Mouse (Mus musculus): ENCODE measurements at regions not wholly inside any gene's neighbourhood (a gene's known extent, or its start where the extent isn't known, plus 50 kb on each side); places are given as distances from the start of the nearest gene placed in this dataset.

DNA sequence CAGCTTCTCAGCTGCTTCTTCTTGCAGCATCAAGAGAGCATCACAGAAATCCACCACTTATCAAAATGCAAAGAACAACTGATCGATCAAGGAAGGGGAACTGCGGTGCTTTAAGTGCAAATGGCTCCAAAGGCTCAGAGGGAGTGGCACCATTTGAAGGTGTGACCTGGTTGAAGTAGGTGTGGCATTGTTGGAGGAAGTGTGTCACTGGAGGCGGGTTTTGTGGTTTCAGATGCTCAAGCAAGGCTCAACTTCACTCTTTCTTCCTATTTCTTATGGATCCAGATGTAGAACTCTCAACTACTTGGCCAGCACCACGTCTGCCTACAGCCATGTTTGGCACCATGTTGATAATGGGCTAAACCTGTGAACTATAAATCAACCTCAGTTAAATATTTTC is 334.5 kb downstream of the Lpin1 start:
- no peak for TF ChIP-seq CTCF (IDR thresholded peaks at IDR 0.05; ENCODE audit: control insufficient read depth, insufficient read depth, low read length)
- TF ChIP-seq POLR2A (IDR thresholded peaks at IDR 0.05; ENCODE audit: borderline replicate concordance, control insufficient read depth, low read depth, low read length): no peak
